Mouse (Mus musculus) embryonic facial prominence, embryonic 11.5 days (tissue): ENCODE measurements at regions not wholly inside any gene's neighbourhood (a gene's known extent, or its start where the extent isn't known, plus 50 kb on each side); places are given as distances from the start of the nearest gene placed in this dataset.
"Not testable (repeated sequence)": the region's sequence is repeated elsewhere in the genome, so short reads cannot be mapped to it uniquely, and the experiment has no call there.

Source experiments
- ATAC-seq: fragments of 200-750 bp; cut with Nextera tagmentation; replicated peaks from 2 replicates; pipeline ENCODE4 v1.8.0; 2017; ENCODE audit warnings: low read depth; ENCODE audit not compliant: insufficient number of reproducible peaks, low FRiP score, low TSS enrichment
- DNase-seq: peaks from one replicate; pipeline ENCODE4 v3.0.0-alpha.2; 2015; ENCODE audit warnings: low spot score
- H3K27ac ChIP-seq: fragments of 300-500 bp; sonication (generic); replicated peaks from 2 replicates; pipeline ENCODE4 v1.5.1; 2014; ENCODE audit warnings: mild to moderate bottlenecking, low read depth, low read length, control low read depth
- H3K27me3 ChIP-seq: fragments of 300-500 bp; sonication (generic); 2 replicates; pipeline ENCODE4 v1.6.1; 2014; ENCODE audit warnings: mild to moderate bottlenecking, low read length, moderate library complexity, mixed read lengths; ENCODE audit not compliant: control insufficient read depth, insufficient read depth
- H3K36me3 ChIP-seq: fragments of 300-500 bp; sonication (generic); replicated peaks from 2 replicates; pipeline ENCODE4 v1.6.1; 2014; ENCODE audit warnings: low read depth, mild to moderate bottlenecking, low read length, moderate library complexity, mixed read lengths; ENCODE audit not compliant: control insufficient read depth, insufficient read depth
- H3K4me1 ChIP-seq: fragments of 300-500 bp; sonication (generic); 2 replicates; pipeline ENCODE4 v1.6.1; 2014; ENCODE audit warnings: low read length, mixed read lengths; ENCODE audit not compliant: control insufficient read depth, insufficient read depth
- H3K4me2 ChIP-seq: fragments of 300-500 bp; sonication (generic); 2 replicates; pipeline ENCODE4 v1.6.1; 2014; ENCODE audit warnings: low read depth, mild to moderate bottlenecking, control low read depth, low read length, moderate library complexity
- H3K4me3 ChIP-seq: fragments of 300-500 bp; sonication (generic); 2 replicates; pipeline ENCODE4 v1.5.1; 2014; ENCODE audit warnings: low read depth, low read length, control low read depth
- H3K9ac ChIP-seq: fragments of 300-500 bp; sonication (generic); replicated peaks from 2 replicates; pipeline ENCODE4 v1.6.1; 2014; ENCODE audit warnings: mild to moderate bottlenecking, control low read depth, low read length
- H3K9me3 ChIP-seq: fragments of 300-500 bp; sonication (generic); replicated peaks from 2 replicates; pipeline ENCODE4 v1.6.1; 2016; ENCODE audit warnings: mild to moderate bottlenecking, low read length, inconsistent platforms, mixed read lengths; ENCODE audit not compliant: control insufficient read depth
- WGBS: fragments of 180-500 bp; shearing (Covaris S2); extraction: QIAGEN DNeasy Blood & Tissue Kit; methylation state at CpG from one replicate; pipeline ENCODE4 v1.1.7; 2014; 5-methylcytosine and 5-hydroxymethylcytosine counted together

- no peak overlapping the region for H3K9ac ChIP-seq
- no peaks in the 10 kb centered on the region for H3K4me1 ChIP-seq
- no peaks in the 10 kb centered on the region for H3K36me3 ChIP-seq
- no peak overlapping the region for H3K27ac ChIP-seq
- DNase-seq (no peak), ATAC-seq (no peak)
- 92% methylated on average over 2 of the region's 2 CpGs for whole genome bisulfite sequencing
- no peak overlapping the region for H3K4me3 ChIP-seq
- H3K9me3 ChIP-seq: no peaks in the 10 kb centered on the region
- no peaks in the 10 kb centered on the region for H3K27me3 ChIP-seq
- no peak overlapping the region for H3K4me2 ChIP-seq
Measured at GRCm38 (mm10) chr3:56965444-56965843, 336.3 kb downstream of the Tm4sf1 start.

- ATAC-seq (no peak), DNase-seq (no peak)
- 91% methylated on average over 3 of the region's 3 CpGs for WGBS
- H3K27me3 ChIP-seq: no peaks in the 10 kb centered on the region
- H3K27ac ChIP-seq: no peak overlapping the region
- H3K9ac ChIP-seq: no peak overlapping the region
- H3K36me3 ChIP-seq: no peaks in the 10 kb centered on the region
- no peaks in the 10 kb centered on the region for H3K9me3 ChIP-seq
- H3K4me1 ChIP-seq: no peaks in the 10 kb centered on the region
- H3K4me2 ChIP-seq: no peak overlapping the region
- no peak overlapping the region for H3K4me3 ChIP-seq
Measured at GRCm38 (mm10) chr3:56964156-56964555, 337.6 kb downstream of the Tm4sf1 start.

- DNase-seq (no peak), ATAC-seq (no peak)
- no peaks in the 10 kb centered on the region for H3K4me1 ChIP-seq
- whole genome bisulfite sequencing: 82% methylated on average over 3 of the region's 3 CpGs
- H3K4me3 ChIP-seq: no peak overlapping the region
- H3K27me3 ChIP-seq: no peaks in the 10 kb centered on the region
- H3K9me3 ChIP-seq: no peaks in the 10 kb centered on the region
- H3K36me3 ChIP-seq: no peaks in the 10 kb centered on the region
- H3K9ac ChIP-seq: no peak overlapping the region
- no peak overlapping the region for H3K27ac ChIP-seq
- no peak overlapping the region for H3K4me2 ChIP-seq
Measured at GRCm38 (mm10) chr3:56963251-56963650, 338.5 kb downstream of the Tm4sf1 start.

- DNase-seq: peak; percentile 9
- Histone ChIP-seq H3K4me2 (no peak overlapping the region), H3K4me3 (no peak overlapping the region), H3K9me3 (no peaks in the 10 kb centered on the region), H3K4me1 (no peaks in the 10 kb centered on the region), H3K27me3 (no peaks in the 10 kb centered on the region), H3K27ac (no peak overlapping the region), H3K36me3 (no peaks in the 10 kb centered on the region), H3K9ac (no peak overlapping the region)
- peak; percentile 72; the same call in 1 of the 2 replicates for ATAC-seq
- 57% methylated on average over 3 of the region's 3 CpGs for WGBS
Measured at GRCm38 (mm10) chr3:56962248-56963013, 339.4 kb downstream of the Tm4sf1 start.

- 97% methylated on average over 2 of the region's 2 CpGs for WGBS
- no peaks in the 10 kb centered on the region for H3K4me1 ChIP-seq
- no peak for ATAC-seq
Measured at GRCm38 (mm10) chr3:56956978-56957377, 344.8 kb downstream of the Tm4sf1 start.

GRCm38 (mm10) chr3:56955799-56956121 lies 346.0 kb downstream of the Tm4sf1 start:
- no peaks in the 10 kb centered on the region for H3K36me3 ChIP-seq
- H3K9me3 ChIP-seq: no peaks in the 10 kb centered on the region
- WGBS: 64% methylated on average over 2 of the region's 2 CpGs
- ATAC-seq (no peak), DNase-seq (no peak)
- no peak overlapping the region for H3K4me3 ChIP-seq
- no peaks in the 10 kb centered on the region for H3K27me3 ChIP-seq
- no peak overlapping the region for H3K9ac ChIP-seq
- no peak overlapping the region for H3K27ac ChIP-seq
- H3K4me1 ChIP-seq: no peaks in the 10 kb centered on the region
- no peak overlapping the region for H3K4me2 ChIP-seq

More at GRCm38 (mm10) chr3:56956978-56957377, 344.8 kb downstream of the Tm4sf1 start:
- no peak overlapping the region for H3K9ac ChIP-seq
- H3K4me2 ChIP-seq: no peak overlapping the region
- H3K9me3 ChIP-seq: no peaks in the 10 kb centered on the region
- no peaks in the 10 kb centered on the region for H3K36me3 ChIP-seq
- no peak overlapping the region for H3K27ac ChIP-seq
- no peaks in the 10 kb centered on the region for H3K27me3 ChIP-seq
- no peak overlapping the region for H3K4me3 ChIP-seq
- DNase-seq: no peak

- H3K4me3 ChIP-seq: no peak overlapping the region
- no peaks in the 10 kb centered on the region for H3K4me1 ChIP-seq
- H3K9ac ChIP-seq: no peak overlapping the region
- H3K9me3 ChIP-seq: no peaks in the 10 kb centered on the region
- H3K27me3 ChIP-seq: no peaks in the 10 kb centered on the region
- no peak overlapping the region for H3K4me2 ChIP-seq
- no peak overlapping the region for H3K27ac ChIP-seq
- ATAC-seq (0 out of 2 replicates have a peak, but pooled peaks have one; percentile 59), DNase-seq (peak; percentile 10)
- WGBS: 53% methylated on average over 7 of the region's 7 CpGs
- no peaks in the 10 kb centered on the region for H3K36me3 ChIP-seq
Measured at GRCm38 (mm10) chr3:56955098-56955798, 346.5 kb downstream of the Tm4sf1 start.

GRCm38 (mm10) chr3:56942557-56942956 lies 359.2 kb downstream of the Tm4sf1 start:
- not testable (repeated sequence) for H3K9ac ChIP-seq, H3K4me2 ChIP-seq, H3K9me3 ChIP-seq, H3K27ac ChIP-seq, ATAC-seq, DNase-seq, H3K4me1 ChIP-seq, H3K36me3 ChIP-seq, H3K27me3 ChIP-seq, H3K4me3 ChIP-seq
- no CpG with 5 or more reads among the region's 1 CpGs for WGBS
